Mouse (Mus musculus) hindbrain, embryonic 10.5 days (tissue): ENCODE results near the gene Amacr. TPM values are rescaled to one million over a fixed set of nuclear protein-coding genes. Genes with fewer than 3 reads are reported as not detected.

Experiments used
- DNase-seq: peaks from one replicate; pipeline ENCODE4 v3.0.0-alpha.2; 2017; ENCODE audit warnings: low spot score
- H3K27ac ChIP-seq: fragments of 300-500 bp; sonication (generic); 2 replicates; pipeline ENCODE4 v1.5.1; 2016; ENCODE audit warnings: mild to moderate bottlenecking, moderate library complexity
- H3K27me3 ChIP-seq: fragments of 300-500 bp; sonication (generic); 2 replicates; pipeline ENCODE4 v1.6.1; 2016; ENCODE audit warnings: mild to moderate bottlenecking; ENCODE audit not compliant: poor library complexity, insufficient read depth, severe bottlenecking
- H3K36me3 ChIP-seq: fragments of 300-500 bp; sonication (generic); 2 replicates; pipeline ENCODE4 v1.6.1; 2016; ENCODE audit warnings: mild to moderate bottlenecking, moderate library complexity
- H3K4me1 ChIP-seq: fragments of 300-500 bp; sonication (generic); replicated peaks from 2 replicates; pipeline ENCODE4 v1.6.1; 2016; ENCODE audit warnings: mild to moderate bottlenecking
- H3K4me3 ChIP-seq: fragments of 300-500 bp; sonication (generic); 2 replicates; pipeline ENCODE4 v1.5.1; 2016; ENCODE audit warnings: mild to moderate bottlenecking, moderate library complexity
- H3K9me3 ChIP-seq: fragments of 300-500 bp; sonication (generic); 2 replicates; pipeline ENCODE4 v1.6.1; 2016; ENCODE audit warnings: mild to moderate bottlenecking, moderate library complexity
- WGBS: fragments of 180-500 bp; shearing (Covaris S2); methylation state at CpG from one replicate; pipeline ENCODE4 v1.1.7; 2016; 5-methylcytosine and 5-hydroxymethylcytosine counted together
- polyA plus RNA-seq: library from polyadenylated mRNA; unstranded; fragments of >200 nt; fragmentation: Nextera tagmentation; extraction: Ambion mirVana; gene quantifications from 2 replicates; pipeline ENCODE4 v1.2.1, GENCODE M21; 2016

The Amacr gene
- polyA plus RNA-seq = 12.1 and 12.8 TPM in 2 replicates

DNA sequence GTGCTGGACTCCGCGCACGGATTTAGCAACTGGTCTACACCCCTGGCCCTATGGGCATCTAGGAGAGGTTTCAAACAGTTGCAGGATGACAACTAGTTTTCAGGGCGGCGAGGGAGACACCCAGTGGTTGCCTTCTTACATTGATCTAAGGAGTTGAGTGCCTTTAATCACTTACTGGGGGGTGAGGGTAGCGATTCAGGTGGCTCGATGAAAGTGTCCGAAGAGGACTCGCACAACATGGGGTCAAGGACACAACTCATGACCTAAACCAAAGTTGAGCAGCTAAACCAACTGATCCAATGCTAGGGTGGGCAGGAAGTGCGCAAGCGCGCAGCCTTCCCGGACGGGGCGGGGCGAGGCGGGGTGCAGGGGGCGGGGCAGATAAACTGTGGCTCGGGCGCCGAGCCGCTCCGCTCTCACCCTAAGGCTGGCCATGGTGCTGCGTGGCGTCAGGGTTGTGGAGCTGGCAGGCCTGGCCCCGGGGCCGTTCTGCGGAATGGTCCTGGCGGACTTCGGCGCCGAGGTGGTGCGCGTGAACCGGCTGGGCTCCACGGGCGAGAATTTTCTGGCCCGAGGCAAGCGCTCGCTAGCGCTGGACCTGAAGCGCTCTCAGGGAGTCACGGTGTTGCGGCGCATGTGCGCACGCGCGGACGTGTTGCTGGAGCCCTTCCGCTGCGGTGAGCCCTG, at the start of gene Amacr:
TSS of gene Amacr (plus strand) at position 380 of the 687 bp plus-strand sequence.
- Histone ChIP-seq H3K4me3 (peak within 1 kb of the TSS; percentile 74), H3K9me3 (no peaks in the 10 kb centered on the region), H3K27me3 (no peaks in the 10 kb centered on the region), H3K4me1 (peaks cover 14% of the 10 kb centered on the region), H3K36me3 (no peaks in the 10 kb centered on the region), H3K27ac (peak within 1 kb of the TSS; percentile 94)
- under 1% methylated on average over 52 of the region's 52 CpGs for WGBS
- DNase-seq = peak; percentile 94

DNA sequence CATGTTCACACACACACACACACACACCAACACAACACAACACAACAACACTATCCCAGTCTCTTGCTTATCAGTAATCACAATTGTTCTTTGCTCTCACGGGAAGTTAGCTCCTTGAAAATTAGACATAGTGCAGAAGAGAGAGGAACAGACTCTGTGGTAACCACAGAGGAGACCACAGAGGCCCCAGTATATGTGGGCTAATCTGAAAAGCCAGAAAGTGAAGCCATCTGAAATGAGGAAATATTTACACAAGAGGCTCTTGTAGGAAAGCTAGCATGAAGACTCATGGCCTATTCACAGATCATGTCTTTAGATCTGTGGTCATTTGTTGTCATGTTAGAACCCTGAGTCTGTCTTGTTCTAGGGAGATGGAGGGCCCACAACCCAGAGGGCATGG, 47.6 kb upstream of the Amacr start:
- Histone ChIP-seq H3K27me3 (no peaks in the 10 kb centered on the region), H3K27ac (no peak overlapping the region), H3K4me3 (no peak overlapping the region), H3K9me3 (no peaks in the 10 kb centered on the region), H3K4me1 (no peaks in the 10 kb centered on the region), H3K36me3 (no peaks in the 10 kb centered on the region)
- no peak for DNase-seq
- 88% methylated on average over 1 of the region's 1 CpGs for WGBS

DNA sequence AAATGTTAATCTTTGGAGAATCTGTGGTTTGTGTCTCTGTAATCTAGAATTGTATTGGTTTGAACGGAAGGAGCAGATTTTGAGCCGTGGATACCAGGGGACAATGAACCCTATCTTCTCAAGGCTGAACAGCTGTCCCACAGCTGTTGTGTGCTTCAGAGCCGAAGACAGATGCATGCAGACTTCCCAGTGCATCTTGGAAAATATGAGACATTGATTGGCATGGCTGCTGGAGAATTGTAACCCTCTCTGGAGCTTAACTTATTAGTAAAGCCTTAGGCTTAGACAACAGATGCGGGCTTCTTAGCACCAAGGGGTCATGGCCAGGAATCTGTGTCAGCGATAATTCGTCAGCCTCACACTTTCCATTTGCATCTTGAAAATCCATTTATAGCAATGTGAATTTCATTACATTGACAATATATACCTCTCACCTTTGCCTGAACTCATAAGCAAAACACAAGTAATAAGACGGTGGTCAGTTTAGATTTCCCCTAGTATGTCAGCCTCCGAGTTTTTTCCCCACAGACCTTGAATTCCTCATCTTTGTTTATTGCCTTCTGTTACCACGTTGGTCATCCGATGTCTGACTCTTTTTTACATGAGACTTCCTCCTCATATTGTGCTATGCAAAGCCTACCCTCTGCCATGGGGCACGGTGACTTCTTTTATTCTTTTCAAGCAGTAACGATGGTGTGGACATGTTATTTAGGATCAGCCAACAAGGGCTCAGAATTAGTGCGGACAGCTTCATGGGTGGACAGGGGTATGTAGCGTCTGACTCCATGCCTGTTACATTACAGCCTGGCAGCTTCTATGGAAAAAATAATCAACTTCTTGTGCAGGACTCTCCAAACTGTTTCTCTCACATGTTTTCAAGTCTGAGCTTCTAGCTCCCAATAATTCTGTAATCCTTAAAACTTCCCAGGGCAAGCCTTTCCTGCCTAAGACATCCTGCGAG, 41.1 kb upstream of the Amacr start:
- H3K36me3 ChIP-seq = no peaks in the 10 kb centered on the region
- H3K4me3 ChIP-seq = no peak overlapping the region
- H3K9me3 ChIP-seq = no peaks in the 10 kb centered on the region
- H3K4me1 ChIP-seq = no peaks in the 10 kb centered on the region
- WGBS = 82% methylated on average over 15 of the region's 15 CpGs
- no peaks in the 10 kb centered on the region for H3K27me3 ChIP-seq
- DNase-seq = no peak
- no peak overlapping the region for H3K27ac ChIP-seq

DNA sequence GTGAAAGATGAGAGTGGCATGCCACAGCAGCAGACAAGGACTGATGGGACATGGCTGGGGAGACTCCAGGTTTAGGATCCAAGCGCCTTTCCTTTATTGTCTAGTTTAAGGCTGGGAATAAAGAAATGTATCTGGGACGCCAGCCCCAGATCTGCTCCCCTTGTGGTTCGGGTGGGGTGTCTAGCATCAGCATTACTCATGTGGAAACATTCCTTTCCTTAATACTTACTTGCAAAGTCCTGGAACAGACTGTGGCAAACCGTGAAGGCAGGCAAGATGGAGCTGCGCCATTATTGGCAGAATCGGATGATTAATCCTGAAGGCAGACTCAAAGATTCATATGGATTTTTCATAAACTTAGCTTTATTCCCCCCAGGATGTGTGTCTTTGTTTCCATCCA, 39.7 kb upstream of the Amacr start:
- Histone ChIP-seq H3K4me3 (no peak overlapping the region), H3K27ac (no peak overlapping the region), H3K4me1 (no peaks in the 10 kb centered on the region), H3K9me3 (no peaks in the 10 kb centered on the region), H3K36me3 (no peaks in the 10 kb centered on the region), H3K27me3 (no peaks in the 10 kb centered on the region)
- WGBS = 81% methylated on average over 6 of the region's 6 CpGs
- DNase-seq = no peak

DNA sequence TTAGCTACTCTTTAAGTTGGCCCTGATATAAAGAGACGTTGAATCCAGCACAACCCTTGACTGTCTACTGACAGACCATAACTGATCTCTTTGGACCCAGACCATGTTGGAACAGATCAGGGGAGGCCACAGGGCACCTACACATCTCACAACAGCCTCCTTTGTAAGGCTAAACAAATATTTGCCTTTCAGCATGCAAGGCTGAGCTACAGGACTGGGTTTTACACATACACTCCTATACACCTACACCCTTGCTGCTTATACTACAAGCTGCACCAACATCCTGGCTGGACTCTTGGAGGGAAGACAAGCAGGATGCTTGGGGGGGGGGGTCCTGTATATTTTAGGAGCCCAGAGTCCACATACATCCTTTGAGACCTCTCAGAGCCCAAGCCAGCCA, 33.7 kb upstream of the Amacr start:
- Histone ChIP-seq H3K4me1 (peaks cover 12% of the 10 kb centered on the region), H3K9me3 (no peaks in the 10 kb centered on the region), H3K27ac (no peak overlapping the region), H3K36me3 (no peaks in the 10 kb centered on the region), H3K27me3 (no peaks in the 10 kb centered on the region), H3K4me3 (no peak overlapping the region)
- 80% methylated on average over 1 of the region's 1 CpGs for WGBS
- no peak for DNase-seq

DNA sequence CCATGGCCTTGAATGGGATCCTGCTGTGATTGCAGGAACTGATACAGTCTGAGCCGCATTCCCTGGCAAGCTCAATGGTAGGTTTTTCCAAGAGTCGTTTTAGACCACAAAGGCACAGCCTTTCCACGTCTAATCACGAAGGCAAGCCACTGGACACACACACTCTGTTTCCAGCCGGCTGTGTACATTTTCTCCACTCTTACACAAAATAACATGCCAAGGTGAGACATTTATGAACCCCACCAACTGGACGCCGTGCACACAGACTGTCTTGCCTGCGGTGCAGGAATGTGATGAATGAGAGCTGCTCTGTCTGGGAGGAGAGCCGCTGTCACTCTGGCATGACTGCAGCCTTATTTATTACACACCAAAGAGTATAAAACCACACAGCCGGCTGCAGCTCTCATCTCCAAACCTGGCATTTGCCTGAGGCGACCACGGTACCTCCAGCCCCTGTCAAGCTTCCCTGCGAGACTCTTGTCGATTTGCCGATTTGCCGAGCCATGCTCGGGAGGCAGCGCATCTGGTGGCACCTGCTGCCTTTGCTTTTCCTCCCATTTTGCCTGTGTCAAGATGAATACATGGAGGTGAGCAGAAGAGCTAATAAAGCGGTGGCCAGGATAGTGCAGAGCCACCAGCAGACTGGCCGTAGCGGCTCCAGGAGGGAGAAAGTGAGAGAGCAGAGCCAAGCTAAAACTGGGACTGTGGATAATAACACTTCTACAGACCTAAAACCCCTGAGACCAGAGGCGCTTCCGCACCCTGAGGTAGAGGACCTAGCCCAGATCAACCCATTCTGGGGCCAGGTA, 29.4 kb upstream of the Amacr start, which contains the start of gene C1qtnf3:
TSS of gene C1qtnf3 (plus strand) at position 382 of the 809 bp plus-strand sequence.
- no peak within 1 kb of the TSS for H3K4me3 ChIP-seq
- peaks cover 23% of the 10 kb centered on the region for H3K4me1 ChIP-seq
- DNase-seq = no peak
- H3K27me3 ChIP-seq = no peaks in the 10 kb centered on the region
- WGBS = 76% methylated on average over 23 of the region's 23 CpGs
- H3K36me3 ChIP-seq = no peaks in the 10 kb centered on the region
- H3K27ac ChIP-seq = peak within 1 kb of the TSS; percentile 9; the same call in 1 of the 2 replicates
- H3K9me3 ChIP-seq = no peaks in the 10 kb centered on the region

DNA sequence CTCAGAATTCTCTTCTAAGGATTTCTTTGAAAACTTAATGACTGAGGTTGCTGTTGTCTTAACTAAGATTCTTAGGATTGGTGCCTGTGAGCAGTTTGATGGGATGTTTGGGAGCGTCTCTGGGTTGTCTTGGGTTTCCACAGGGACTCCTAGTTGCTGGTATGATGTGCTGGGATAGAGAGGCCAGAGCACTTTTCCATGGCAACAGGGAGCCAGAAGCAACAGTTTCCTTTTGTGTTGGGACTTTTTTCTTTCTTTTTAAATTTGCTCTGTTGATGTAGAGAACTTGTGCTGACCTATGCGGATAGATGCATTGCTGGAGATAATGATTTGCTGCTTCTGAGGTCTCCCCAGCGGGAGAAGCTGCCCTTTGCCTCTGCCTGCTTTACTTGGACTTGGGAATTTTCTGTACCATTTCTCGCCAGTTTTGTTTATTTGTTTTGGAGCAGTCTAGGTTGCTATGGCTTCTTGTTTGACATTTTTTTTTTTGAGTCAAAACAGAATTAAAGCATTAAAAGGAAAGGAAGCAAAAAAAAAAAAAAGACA, 28.7 kb upstream of the Amacr start:
- no peaks in the 10 kb centered on the region for H3K36me3 ChIP-seq
- peaks cover 23% of the 10 kb centered on the region for H3K4me1 ChIP-seq
- DNase-seq = no peak
- peak overlapping the region; percentile 9; the same call in 1 of the 2 replicates for H3K27ac ChIP-seq
- no peaks in the 10 kb centered on the region for H3K9me3 ChIP-seq
- no peaks in the 10 kb centered on the region for H3K27me3 ChIP-seq
- no peak overlapping the region for H3K4me3 ChIP-seq
- WGBS = 48% methylated on average over 4 of the region's 4 CpGs

DNA sequence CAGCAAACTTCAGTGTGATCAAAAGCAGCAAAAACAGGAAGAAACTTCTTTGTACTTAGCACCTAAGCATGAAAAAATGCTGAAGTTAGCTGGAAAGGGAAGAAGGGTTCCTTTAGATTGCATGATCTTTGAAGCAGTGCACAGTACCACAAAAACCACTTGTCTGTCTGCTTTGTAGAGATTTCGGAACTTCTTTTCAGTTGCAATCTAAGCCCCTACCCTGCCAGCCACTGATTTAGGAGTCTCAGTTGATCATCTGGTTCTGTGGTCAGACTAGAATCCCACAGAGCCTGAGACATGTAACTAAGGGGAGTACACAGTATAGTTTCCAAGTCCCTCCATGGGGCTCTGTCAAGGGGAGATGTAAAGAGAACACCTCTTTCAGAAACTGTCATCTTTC, 28.1 kb upstream of the Amacr start:
- no peaks in the 10 kb centered on the region for H3K27me3 ChIP-seq
- WGBS = 80% methylated on average over 1 of the region's 1 CpGs
- H3K4me1 ChIP-seq = peaks cover 23% of the 10 kb centered on the region
- H3K4me3 ChIP-seq = no peak overlapping the region
- no peaks in the 10 kb centered on the region for H3K36me3 ChIP-seq
- H3K27ac ChIP-seq = no peak overlapping the region
- H3K9me3 ChIP-seq = no peaks in the 10 kb centered on the region
- DNase-seq = no peak

DNA sequence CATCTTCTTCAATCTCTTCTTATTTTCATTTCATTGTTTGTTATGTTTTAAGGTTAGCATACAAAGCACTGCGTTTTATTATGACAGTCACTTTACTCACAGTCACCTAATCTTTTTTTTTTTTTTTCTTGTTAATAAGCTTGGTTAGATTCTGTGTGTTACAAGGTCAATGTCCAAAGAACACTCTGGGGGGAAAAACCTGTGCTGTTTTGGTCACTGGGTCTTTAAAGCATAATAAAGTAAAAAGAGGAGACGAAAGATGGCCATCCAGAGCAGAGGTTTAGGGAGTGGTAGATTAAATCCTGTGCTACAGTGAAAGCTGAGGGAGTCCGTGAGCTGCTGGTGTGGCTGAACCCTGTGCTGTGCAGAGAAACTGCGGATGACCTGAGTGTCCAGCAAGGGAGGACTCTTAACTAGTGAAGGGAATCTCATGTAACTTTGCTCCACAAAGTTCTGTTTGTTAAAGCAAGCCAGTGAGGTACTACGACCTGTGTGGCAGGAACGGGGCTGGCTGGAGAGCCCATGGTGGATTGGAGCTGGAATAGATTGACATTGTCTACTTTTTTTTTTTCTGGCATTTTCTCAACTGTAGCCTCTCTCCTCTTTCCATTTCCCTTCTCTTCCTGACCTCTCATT, 27.1 kb upstream of the Amacr start:
- Histone ChIP-seq H3K36me3 (no peaks in the 10 kb centered on the region), H3K27me3 (no peaks in the 10 kb centered on the region), H3K4me3 (no peak overlapping the region), H3K9me3 (no peaks in the 10 kb centered on the region), H3K27ac (no peak overlapping the region), H3K4me1 (peaks cover 23% of the 10 kb centered on the region)
- no peak for DNase-seq
- WGBS = 90% methylated on average over 6 of the region's 6 CpGs

DNA sequence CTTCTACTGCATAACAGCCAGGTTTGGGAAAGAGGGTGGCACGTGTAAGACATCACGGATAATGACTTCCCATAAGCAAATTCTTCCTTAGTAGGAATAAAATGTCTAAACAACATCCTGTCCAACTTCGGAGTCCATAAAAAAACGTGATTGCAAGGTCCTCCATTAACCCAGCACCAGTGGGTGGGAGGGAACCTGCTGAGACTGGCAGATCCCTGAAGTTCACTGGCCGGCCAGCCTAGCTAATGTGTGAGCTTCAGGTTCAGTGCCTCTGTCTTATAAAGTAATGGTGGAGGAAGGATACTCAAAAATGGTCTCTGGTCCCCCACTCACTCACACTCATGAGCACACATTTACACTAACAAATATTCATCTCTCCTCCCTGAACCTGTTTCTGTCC, 26.4 kb upstream of the Amacr start:
- Histone ChIP-seq H3K36me3 (no peaks in the 10 kb centered on the region), H3K4me3 (no peak overlapping the region), H3K27ac (no peak overlapping the region), H3K4me1 (peaks cover 23% of the 10 kb centered on the region), H3K27me3 (no peaks in the 10 kb centered on the region), H3K9me3 (no peaks in the 10 kb centered on the region)
- WGBS = 72% methylated on average over 5 of the region's 5 CpGs
- DNase-seq = no peak

DNA sequence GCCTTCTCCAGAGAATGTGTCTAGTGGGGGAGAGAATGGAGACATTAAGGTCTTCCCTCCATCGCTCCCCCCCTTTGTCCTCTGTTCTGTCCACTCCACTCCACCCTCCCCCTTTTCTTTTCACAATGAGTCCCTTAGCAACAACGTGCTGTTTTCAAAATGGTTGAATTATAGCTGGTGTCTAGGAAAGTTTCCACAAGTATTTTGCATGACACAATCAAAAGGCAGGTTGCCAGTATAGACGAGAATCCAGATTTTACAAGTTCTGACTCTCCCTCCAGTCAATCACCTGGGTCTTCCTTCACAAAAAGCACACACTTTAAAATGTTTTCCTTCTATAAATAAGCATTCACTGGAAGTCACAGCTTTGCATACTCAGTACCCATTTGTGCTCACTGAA, 24.9 kb upstream of the Amacr start:
- no peak overlapping the region for H3K27ac ChIP-seq
- no peaks in the 10 kb centered on the region for H3K36me3 ChIP-seq
- no peak for DNase-seq
- H3K4me1 ChIP-seq = peaks cover 23% of the 10 kb centered on the region
- H3K27me3 ChIP-seq = no peaks in the 10 kb centered on the region
- no peaks in the 10 kb centered on the region for H3K9me3 ChIP-seq
- H3K4me3 ChIP-seq = no peak overlapping the region
- 57% methylated on average over 3 of the region's 3 CpGs for WGBS
